Mouse (Mus musculus) CH12F3 (cell line): Measurements from ENCODE around the gene Tifa.

ENCODE experiments used
- in situ Hi-C: fragments of 300-500 bp; cut with MboI; formaldehyde crosslinking; loops from 2 replicates; pipeline ENCODE4 v1.14.3; 2020; ENCODE audit warnings: low sequenced_read_pairs

Tifa gene

DNA sequence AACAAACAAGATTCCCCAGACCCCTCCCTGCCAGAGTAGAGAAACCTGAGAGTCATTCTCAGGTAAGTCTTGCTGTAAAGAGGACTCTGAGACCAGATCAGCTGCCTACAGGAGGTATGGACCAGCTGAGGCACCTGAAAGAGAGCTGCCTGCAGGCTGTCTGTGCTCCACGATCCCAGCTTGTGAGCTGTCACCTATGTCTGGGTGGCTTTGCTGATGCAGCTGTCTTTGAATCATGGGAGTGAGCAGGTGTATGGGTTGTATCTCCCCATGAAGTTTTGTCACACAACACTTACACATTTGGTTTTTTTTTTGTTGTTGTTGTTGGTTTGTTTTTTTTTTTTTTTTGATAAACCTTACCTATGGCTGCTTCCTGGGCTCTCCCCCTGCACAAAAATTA lies 30.8 kb downstream of the Tifa start:
- in situ Hi-C loops = no loop called here

DNA sequence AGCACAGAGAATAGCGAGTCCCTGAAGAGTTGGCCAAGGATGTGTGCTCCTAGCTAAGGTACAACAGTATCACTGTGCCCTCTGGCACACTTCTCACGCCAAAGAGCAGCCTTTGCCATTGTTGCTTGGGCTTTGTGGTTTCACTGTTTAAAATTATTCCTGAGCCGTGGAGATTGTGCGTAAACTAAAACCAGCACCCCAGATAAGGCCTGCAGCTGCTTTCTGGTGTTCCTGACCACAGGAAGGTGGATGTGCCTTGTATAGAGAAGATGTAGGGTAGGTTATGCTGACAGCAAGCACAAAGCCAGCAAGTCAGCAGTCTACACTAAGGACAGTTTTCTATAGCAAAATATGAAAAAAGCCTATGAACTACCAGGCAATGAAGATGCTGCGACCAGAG lies 31.6 kb downstream of the Tifa start:
- in situ Hi-C loops = no loop called here

DNA sequence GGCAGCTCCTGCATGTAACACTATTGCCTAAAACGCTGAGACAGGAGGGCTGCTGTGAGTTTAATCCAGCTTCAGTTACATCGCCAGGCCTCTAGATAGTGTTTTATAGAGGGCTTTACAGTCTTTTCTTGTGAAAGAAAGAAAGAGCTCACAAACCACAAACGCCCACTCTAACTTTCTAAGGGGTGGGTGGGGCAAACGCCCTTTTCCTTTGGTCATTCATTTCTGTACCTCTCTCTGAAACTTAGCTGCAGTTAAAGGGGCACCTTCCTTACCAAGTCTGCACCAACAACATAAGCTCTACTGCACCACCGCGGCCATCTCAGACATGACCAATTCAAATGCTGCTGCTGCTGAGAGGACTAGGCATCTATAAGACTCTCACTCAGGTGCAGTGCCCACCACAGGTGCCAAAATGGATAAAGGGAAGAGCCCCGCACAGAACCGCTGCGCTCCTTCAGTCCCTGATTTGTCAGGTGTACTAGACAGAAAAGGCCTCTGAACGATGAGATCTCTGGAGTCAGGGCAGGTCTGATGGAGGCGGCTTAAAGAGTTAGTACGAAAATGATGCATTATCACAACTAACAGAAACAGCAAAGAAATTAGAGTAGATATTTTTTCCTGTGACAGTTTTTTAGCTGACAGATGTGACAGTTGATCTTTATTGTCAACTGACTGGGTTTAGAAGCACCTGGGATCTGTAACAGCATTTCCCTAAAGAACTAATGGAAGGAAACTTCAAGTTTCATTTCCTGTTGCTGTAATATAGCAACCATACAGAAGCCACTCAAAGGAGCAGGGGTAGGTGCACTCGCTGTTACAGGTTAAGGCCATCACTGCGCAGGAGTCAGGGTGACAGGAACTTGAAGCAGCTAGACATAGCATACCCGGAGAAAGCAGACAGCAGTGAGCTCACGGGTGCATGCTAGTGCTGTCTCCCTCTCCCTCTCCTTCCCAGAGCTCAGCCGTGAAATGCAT lies 34.6 kb downstream of the Tifa start:
- in situ Hi-C loops = no loop called here

DNA sequence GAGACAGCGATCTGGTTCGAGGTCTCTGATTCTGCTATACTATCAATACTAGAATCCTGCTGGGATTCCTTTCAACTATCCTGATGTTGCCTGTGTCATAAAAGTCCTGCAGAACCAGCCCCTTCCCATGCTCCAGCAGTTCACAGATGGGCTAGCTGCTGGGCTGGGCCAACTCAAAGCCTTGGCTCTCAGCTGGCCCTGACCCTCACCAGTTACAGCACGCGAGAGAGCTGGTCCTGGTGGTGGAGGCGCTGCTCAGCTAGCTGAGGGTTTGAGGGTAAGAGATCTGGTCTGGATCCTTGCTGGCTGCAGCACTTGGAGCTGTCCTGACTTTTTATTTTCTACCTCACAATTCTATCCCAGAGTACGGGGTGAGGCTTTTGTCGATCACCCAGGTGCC lies 36.9 kb downstream of the Tifa start:
- in situ Hi-C loops = no loop called here

DNA sequence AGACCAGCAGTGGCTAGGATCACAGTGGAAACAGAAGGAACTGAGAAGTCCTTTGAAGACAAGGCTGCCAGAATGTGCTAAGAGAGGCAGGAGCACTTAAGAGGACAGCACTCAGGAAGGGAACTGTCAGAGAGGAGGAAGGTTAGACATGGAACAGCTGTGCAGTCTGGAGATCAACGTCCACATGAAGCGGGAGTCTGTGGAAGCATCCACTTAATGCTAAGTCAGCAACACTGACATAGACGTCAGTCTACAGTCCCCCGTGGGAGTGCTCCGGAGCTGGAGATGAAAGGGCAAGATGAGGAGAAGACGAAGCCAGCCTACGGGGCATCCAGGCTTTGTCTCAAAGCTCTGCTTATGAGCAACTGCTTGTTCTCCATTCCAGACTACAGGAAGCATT lies 37.5 kb downstream of the Tifa start:
- in situ Hi-C loops = no loop called here

DNA sequence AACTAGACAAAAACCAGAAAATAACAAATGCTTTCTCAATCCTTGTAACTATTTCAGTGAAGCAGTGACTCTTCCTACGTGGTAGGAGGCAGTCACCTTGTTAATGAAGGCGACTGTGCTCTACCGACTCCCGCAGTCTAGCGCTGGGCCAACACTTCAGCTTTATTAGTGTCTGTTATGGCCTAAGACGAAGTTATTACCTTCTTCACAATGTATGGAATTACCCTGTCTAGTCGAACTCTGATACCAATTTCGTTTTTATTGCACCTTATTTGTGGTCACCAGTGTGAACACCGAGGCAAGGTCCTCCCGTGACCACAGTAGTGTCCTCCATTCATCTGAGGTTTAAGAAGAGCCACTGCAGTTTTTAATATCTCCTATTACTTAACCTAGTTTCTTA lies 40.6 kb downstream of the Tifa start:
- in situ Hi-C loops = no loop called here

DNA sequence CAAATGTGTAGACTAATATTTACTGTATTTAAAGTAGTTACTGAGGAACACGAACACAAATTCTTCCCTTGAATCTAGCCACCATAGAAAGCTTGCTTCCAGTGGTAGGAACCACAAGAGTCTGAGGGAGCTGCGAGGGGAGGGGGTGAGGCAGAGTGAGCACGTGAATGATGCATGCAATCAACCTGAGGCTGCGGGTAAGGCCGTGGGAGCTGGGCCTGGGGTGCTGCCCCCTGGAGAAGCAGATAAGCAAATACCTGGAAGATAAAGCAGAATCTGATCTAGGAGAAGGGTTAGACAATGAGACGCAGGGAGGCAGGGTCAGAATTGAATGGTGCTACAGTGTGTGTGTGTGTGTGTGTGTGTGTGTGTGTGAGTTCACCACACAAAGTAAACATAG lies 41.5 kb downstream of the Tifa start:
- in situ Hi-C loops = no loop called here

DNA sequence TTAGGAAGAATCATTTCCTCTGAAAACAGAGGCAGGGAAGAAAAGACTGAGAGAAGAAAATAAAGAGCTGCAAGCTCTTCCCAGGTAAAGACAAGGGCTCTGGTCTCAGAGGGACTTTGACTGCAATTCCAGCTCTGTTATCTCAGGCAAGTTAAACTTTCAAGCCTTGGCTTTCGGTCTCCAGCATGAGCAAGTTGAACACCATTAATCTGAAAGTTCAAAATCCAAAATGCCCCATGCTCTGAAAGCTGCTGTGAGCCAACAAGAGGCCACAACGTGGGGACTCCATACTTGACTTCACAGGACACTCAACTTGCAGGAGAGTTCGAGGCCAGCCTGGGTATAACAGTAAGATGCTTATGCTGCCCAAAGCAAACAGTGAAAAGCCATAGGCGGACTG lies 44.4 kb downstream of the Tifa start:
- in situ Hi-C loops = no loop called here

DNA sequence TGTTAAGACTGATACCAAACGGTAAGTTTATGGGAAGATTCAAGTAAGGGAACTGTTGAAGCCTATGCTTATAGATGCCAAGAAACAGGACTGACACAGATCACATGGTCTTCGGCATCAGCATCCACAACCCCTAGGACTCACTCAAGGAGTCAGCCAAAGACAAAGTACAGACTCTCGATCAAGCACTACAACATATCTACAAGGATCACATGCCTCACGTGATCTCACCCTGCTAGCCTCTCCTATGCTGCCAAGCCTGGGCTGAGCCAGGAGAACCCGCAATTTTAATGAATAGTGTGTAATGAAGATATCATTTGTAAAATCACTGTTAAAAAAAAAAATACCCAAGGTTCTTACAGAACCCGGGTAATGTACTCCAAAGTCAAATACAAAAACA lies 46.0 kb downstream of the Tifa start:
- in situ Hi-C loops = no loop called here

DNA sequence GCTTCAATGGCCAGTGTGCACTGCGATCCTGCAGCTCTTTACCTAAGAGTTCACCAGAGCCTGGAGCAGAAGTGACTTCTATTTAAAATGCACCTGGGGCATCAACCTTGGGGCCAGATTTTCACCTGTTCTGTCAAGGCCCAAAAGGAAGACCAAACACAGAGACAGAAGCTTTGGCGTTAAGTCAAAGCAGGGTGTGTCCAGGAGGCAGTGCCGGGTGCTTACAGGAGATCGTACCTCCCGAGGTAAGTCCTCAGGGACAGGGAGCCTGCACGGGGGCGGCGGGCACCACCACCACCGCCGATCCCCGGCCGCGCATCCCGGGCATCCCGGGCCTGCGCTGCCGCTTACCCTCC lies 47.2 kb downstream of the Tifa start:
- in situ Hi-C loops = no loop called here

DNA sequence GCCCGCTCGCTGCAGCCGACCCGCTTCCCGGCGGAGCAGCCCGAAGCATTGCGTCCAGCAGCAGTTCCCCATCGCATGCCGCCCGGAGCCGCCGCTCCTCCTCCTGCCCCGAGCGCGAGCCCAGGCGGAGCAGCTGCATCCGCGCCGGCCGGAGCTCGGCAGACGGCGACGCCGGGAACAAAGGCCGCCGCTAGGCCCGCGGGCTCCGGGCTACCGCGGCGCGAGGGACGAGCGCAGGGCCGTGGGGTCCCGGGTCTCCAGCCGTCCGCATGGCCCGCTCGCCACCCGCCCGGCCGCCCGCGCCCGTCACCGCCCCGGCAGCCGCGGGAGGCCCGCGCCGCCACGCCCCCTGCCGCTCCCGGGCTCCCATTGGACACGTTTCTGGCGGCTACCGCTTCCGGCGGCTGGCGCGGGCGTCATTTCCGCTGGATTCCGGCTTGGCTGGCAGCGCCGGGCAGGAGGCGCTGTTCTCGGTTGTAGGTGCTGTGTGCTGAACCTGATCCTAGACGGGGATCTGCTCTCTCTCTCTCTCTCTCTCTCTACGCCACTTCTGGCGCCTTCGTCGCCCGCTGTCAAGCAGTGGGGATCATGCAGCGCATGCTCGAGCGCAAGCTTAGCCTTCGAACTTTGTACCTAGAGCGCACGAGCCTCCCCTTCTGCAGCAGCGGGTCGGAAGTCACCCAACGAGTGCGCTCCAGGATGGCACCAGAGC lies 47.7 kb downstream of the Tifa start, which contains the start of gene Ap1ar:
Ap1ar (minus strand) TSS at position 370 of the 712 bp plus-strand sequence.
- in situ Hi-C loops = no loop called here

DNA sequence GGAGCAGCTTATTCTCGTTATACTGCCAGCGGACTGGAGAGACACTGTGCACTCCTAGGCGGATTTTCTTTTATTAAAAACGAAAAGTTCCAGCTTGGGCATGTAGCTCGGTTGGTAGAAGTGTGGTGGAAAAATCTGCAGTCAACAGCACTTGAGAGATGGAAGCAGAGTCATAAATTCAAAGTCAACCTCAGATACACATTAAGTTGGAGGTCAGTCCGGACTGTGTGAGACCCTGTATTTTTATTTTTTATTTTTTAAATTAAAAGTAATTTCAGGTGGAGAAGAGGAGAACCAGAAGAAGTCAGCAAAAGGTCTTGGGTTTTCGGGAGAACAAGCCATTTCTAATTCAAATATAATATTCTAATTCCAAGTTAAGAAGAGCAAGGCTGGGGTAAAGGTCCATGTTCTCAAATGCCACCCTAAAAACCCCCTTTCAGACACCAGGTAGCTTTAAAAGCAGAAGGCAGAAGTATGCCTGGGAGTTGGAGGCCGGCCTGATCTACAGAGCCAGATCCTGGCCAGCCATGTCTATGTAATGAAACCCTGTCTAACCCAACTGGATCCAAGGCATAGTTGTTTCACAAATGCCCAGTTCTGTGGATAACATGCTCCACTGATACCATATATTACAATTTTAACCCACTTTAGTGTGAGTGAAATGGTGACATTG lies 48.5 kb downstream of the Tifa start:
- in situ Hi-C loops = no loop called here

DNA sequence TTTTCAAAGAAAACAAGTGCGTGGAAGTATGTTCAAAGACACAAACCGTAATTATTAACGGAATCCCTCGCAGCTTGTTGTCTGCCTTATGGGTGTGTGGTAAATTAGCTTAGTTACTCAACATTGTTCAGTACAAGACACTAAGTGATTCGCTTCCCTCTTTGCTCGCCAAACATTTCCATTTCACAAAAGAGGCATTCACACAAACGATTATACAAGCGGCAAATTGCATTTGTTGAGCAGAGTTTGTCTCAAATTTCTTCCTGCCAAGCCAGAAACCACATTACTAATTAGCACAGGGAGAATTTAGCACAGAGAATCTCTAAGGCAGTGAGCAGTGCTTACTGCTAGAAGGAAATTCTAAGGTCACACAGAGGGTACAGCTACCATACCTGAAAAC lies 52.3 kb downstream of the Tifa start:
- in situ Hi-C loops = no loop called here

DNA sequence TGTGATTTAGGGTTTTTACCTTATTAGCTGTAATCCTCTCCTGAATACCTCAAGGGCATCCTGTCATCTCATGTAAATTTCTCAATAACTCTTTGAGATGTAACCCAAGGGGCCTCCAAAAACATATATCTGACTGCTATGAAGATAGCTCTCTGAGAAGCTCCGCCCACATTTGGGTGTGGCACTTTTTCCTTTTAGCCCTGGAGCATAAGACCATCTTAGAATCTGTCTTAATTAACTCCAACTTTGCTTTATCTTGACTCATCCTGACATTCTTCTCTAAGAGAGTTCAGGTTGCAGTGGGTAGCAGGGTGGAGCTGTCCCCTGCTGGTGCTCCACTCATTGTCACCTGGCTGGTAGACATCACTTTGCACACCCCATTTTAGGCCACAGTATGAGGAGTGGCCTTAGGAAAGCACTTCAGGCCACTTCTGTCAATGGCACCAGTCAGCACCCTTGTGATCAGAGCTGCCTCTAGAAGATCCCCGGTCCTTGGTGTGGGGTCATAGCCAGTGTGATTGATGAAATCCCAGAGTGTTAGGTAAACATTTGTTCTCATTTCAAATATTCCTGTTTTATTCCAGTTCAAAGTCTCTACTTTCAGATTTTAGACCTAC lies 53.8 kb downstream of the Tifa start:
- in situ Hi-C loops = no loop called here

DNA sequence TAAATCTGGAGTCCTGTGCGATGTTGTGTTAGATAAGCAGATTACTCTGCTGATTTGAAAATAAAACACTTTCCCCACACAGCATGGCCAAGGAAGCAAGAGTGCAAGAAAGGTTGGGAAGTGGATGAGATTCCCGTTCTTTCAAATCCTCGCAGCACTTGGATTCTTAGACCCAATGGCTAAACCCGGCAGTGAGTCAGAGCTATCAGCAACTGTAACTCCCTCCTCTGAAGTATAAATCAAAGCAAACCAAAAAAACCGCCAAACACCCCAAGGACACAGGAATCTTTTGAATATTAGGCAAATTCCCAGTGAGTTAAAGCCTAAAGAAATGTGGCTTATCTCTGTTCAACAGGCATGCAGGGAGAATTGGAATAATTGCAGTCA lies 54.3 kb downstream of the Tifa start:
- in situ Hi-C loops = no loop called here

DNA sequence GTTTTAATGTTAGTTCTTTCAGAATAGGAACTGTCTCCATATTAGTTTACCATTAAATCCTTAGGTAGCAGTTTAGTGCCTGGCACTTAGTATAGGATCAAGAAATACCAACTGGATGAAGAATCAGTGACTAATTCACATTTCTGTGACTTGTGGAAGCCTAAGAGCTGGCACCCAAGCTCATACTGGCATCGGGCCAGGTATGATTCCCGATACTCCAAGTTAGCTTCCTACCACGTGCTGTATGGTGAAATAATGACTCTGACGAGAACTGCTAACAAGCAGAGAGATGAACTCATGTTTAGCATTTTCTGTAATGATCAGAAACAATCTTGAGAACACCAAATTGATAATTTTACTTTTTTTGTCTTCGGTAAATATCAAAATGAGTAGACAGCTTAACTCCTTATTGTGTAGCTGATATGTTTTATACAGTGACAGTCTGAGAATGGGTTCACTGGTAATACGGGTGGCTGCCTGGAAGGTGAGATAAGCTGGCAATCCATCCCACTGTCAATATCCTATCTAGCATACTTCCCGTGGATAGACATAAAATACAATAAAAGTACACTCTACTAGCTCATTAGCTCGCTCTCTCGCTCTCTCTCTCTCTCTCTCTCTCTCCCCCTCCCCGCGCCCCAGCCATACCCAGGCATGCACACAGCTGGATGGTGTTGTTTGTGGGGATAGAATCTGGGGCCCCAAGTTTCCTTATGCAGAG lies 58.6 kb downstream of the Tifa start:
- in situ Hi-C loops = no loop called here

DNA sequence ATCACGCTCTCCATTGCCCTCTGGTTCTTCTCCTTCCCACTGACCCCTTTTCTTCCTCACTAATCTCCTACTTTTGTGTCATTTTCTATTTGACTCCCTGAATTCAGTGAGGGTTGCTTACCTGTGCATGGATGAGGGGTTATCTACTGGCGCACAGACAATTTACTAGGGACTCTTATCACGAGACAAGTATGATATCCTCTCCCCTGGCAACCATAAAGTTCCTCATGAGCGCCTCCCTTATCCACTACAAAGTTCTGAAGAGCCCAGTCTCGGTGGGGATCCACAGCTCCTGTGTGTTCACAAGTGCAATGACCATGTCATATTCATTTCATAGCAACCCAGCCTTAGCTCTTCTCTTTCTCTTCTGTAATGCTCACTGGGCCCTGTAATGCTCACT lies 60.3 kb downstream of the Tifa start:
- in situ Hi-C loops = no loop called here

DNA sequence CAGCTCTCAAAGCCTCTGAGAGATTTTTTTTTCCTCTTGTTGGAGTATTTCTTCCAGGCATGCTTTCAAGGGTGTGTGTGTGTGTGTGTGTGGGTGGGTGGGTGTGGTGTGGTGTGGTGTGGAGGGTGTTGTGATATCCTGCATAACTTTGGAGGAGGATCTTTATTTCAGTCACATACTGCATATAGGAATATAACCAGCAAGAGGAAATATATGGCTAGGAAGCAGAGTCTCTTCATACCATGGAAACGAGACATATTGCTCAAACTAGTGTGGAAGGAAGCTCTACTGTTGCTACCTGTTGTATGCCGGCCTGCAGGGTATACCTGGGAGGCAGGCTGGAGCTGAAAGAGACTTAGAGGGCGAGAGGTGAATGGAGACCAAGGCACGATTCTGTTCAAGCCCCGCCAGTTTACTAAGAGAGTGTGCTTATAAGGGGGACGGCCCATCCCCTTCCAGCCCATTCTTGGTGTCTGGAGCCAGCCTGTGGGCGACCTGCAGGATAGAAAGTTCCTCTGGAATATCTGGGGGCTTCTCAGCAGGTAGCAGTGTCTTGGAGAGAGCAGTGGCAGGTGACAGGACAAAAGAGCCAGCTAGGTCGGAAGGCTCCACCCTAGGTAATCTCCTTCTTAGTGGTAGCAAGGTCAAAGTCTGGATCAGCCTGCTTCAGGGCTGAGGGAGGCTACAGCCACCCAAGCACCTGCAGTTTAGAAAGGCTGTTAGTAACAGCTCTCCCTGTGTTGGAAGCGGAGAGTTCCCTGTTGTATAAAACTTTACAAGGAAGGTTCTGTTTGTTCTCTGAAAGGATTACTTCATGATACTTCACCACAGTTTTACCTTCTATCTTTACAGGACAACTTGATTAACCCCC lies 61.4 kb downstream of the Tifa start:
- in situ Hi-C loops = no loop called here

DNA sequence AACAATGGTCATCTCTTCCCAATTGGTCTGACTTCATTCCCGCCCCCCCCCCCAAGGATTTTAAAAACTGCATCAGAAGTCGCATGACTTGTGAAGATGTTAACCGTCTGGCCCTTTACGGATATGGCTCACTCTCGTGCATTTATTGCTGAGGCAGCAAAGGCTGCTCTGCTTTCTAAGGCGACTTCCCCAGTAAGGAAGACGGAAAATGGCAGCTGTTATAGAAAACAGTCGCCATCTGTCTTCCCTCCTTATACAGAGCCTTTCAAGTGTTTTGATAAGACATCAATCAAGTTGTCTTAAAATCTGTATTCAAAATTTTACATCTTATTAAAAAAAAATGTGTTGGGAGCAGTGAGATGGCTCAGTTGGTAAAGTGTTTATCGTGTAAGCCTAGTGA lies 63.1 kb downstream of the Tifa start:
- in situ Hi-C loops = no loop called here
